Mouse (Mus musculus): ENCODE measurements around the gene Inpp1. TPM values are rescaled to one million over a fixed set of nuclear protein-coding genes. Genes with fewer than 3 reads are reported as not detected.

The Inpp1 gene
- polyA plus RNA-seq, 1 experiment from 2014 or later, result 40.9 TPM

Other genes starting within 250 kb of the Inpp1 start
- gene Nemp2, start 187.0 kb downstream of the Inpp1 start, polyA plus RNA-seq (2015; fragmentation: Nextera tagmentation; extraction: Ambion mirVana), result 5.0 and 5.6 TPM in 2 replicates
- gene Mfsd6, start 90.2 kb downstream of the Inpp1 start, polyA plus RNA-seq (2015; fragmentation: Nextera tagmentation; extraction: Ambion mirVana), result 12.1 and 12.3 TPM in 2 replicates
- 31.4 and 34.2 TPM in 2 replicates for gene Hibch, start 27.2 kb upstream of the Inpp1 start, polyA plus RNA-seq (2015; fragmentation: Nextera tagmentation; extraction: Ambion mirVana)
- 3.8 and 5.5 TPM in 2 replicates for gene 1700019D03Rik, start 202.5 kb upstream of the Inpp1 start, polyA plus RNA-seq (2015; fragmentation: Nextera tagmentation; extraction: Ambion mirVana)
- 0.18 and 0.25 TPM in 2 replicates for gene Mstn, start 244.0 kb upstream of the Inpp1 start, polyA plus RNA-seq (2015; fragmentation: Nextera tagmentation; extraction: Ambion mirVana)